7 mouse cellular contexts compared by ENCODE assay signal in the genomic region with DNA sequence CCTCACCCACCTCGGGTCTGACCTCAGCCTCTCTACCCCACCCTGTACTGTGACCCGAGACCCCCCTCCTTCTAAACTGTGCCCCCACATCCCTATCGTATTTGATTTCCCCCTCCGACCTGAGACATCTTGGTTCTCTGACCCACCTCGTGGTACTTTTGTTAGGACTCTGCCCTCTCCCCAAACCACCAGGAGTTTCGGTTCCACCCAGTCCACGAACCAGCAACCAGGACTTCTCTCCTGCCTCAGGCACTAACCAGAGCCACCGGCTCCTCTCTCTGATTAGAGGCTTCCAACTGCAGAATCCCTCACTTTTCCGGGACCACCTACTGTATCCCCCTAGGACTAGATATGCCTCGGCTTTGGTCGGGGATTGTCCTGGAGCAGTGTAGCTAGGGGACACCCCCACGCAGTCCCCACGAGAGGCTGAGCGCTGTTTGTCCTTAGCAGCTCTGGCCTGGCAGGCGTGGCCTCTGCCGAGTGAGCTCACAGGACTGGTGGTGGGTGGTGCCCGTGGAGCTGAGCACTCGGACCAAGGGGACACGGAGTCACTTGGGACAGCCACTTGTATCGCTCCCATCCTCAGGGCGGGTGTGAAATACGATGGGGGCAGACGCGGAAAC. TPM values are rescaled to one million over a fixed set of nuclear protein-coding genes. Genes with fewer than 3 reads are reported as not detected.
DNase-seq lines count a peak whose midpoint lies in the region; ATAC-seq and TF ChIP-seq lines count a peak whose summit lies in the region.

No protein-coding gene starts in this region.

- H3K4me3 ChIP-seq in ES-Bruce4 (ENCODE audit: low read depth, low read length), result peak overlapping the region; percentile 51
- H3K4me3 ChIP-seq in embryonic facial prominence, embryonic 10.5 days, result peak overlapping the region; percentile 40
- H3K4me3 ChIP-seq in hindbrain, embryonic 13.5 days, result peak overlapping the region; percentile 27
- peak overlapping the region; percentile 8; the same call in 1 of the 2 replicates for H3K4me3 ChIP-seq in lung, postnatal 0 days (ENCODE audit: low read depth, low read length)

- H3K36me3 ChIP-seq in ES-Bruce4 (ENCODE audit: control insufficient read depth, insufficient read depth, low read length, poor library complexity, severe bottlenecking), result no peaks in the 10 kb centered on the region
- H3K36me3 ChIP-seq in embryonic facial prominence, embryonic 10.5 days (replicated peaks), result peaks cover 16% of the 10 kb centered on the region
- peaks cover 11% of the 10 kb centered on the region for H3K36me3 ChIP-seq in hindbrain, embryonic 13.5 days
- H3K36me3 ChIP-seq in lung, postnatal 0 days (ENCODE audit: insufficient read depth, low read length), result no peaks in the 10 kb centered on the region

- H3K4me1 ChIP-seq in ES-Bruce4 (ENCODE audit: control insufficient read depth, insufficient read depth, low read length), result no peaks in the 10 kb centered on the region
- H3K4me1 ChIP-seq in embryonic facial prominence, embryonic 10.5 days, result peaks cover 58% of the 10 kb centered on the region
- H3K4me1 ChIP-seq in hindbrain, embryonic 13.5 days (replicated peaks), result peaks cover 47% of the 10 kb centered on the region
- H3K4me1 ChIP-seq in lung, postnatal 0 days (ENCODE audit: insufficient read depth, low read depth, low read length), result peaks cover 7% of the 10 kb centered on the region; the same call in 1 of the 2 replicates

- WGBS in embryonic facial prominence, embryonic 10.5 days, result 8% methylated on average over 24 of the region's 24 CpGs
- WGBS in hindbrain, embryonic 13.5 days, result 6% methylated on average over 24 of the region's 24 CpGs
- WGBS in lung, postnatal 0 days, result 7% methylated on average over 24 of the region's 24 CpGs

- H3K27ac ChIP-seq in ES-Bruce4 (ENCODE audit: insufficient read depth, low read length), result no peak overlapping the region
- no peak overlapping the region for H3K27ac ChIP-seq in embryonic facial prominence, embryonic 10.5 days (replicated peaks)
- H3K27ac ChIP-seq in hindbrain, embryonic 13.5 days, result no peak overlapping the region
- no peak overlapping the region for H3K27ac ChIP-seq in lung, postnatal 0 days (ENCODE audit: low read length)

- peak overlapping the region; percentile 48 for H3K4me2 ChIP-seq in hindbrain, embryonic 13.5 days
- peak overlapping the region; percentile 49 for H3K4me2 ChIP-seq in lung, postnatal 0 days (replicated peaks; ENCODE audit: low read depth, low read length)

- H3K27me3 ChIP-seq in ES-Bruce4 (ENCODE audit: control insufficient read depth, insufficient read depth, low read length, poor library complexity, severe bottlenecking), result 0 out of 2 replicates have a peak, but pooled peaks cover 2% of the 10 kb centered on the region
- H3K27me3 ChIP-seq in embryonic facial prominence, embryonic 10.5 days (replicated peaks; ENCODE audit: low read depth, poor library complexity, severe bottlenecking), result peaks cover 95% of the 10 kb centered on the region
- H3K27me3 ChIP-seq in hindbrain, embryonic 13.5 days, result peaks cover 81% of the 10 kb centered on the region
- peaks cover 65% of the 10 kb centered on the region for H3K27me3 ChIP-seq in lung, postnatal 0 days (replicated peaks; ENCODE audit: insufficient read depth, low read length)

- no peak for TF ChIP-seq EP300 in ES-Bruce4 (IDR thresholded peaks at IDR 0.05; ENCODE audit: insufficient read depth, low read depth, low read length)
- no peak for TF ChIP-seq EP300 in lung, postnatal 0 days (IDR thresholded peaks at IDR 0.05)

- H3K9me3 ChIP-seq in ES-Bruce4 (replicated peaks; ENCODE audit: control insufficient read depth, insufficient read depth, low read length, poor library complexity, severe bottlenecking), result no peaks in the 10 kb centered on the region
- no peaks in the 10 kb centered on the region for H3K9me3 ChIP-seq in embryonic facial prominence, embryonic 10.5 days
- no peaks in the 10 kb centered on the region for H3K9me3 ChIP-seq in hindbrain, embryonic 13.5 days
- H3K9me3 ChIP-seq in lung, postnatal 0 days (ENCODE audit: low read length), result no peaks in the 10 kb centered on the region

- ATAC-seq in hindbrain, embryonic 13.5 days (ENCODE audit: low FRiP score), result no peak
- peak; percentile 56 for ATAC-seq in lung, postnatal 0 days

- peak overlapping the region; percentile 13 for H3K9ac ChIP-seq in ES-Bruce4 (ENCODE audit: low read depth, poor library complexity, severe bottlenecking)
- H3K9ac ChIP-seq in hindbrain, embryonic 13.5 days, result peak overlapping the region; percentile 59
- H3K9ac ChIP-seq in lung, postnatal 0 days (replicated peaks; ENCODE audit: low read depth), result no peak overlapping the region

- TF ChIP-seq POLR2A in ES-Bruce4 (IDR thresholded peaks at IDR 0.05; ENCODE audit: insufficient read depth, low read length), result no peak

- no peak for TF ChIP-seq CTCF in ES-Bruce4 (IDR thresholded peaks at IDR 0.05; ENCODE audit: low read depth, low read length)
- TF ChIP-seq CTCF in lung, postnatal 0 days (IDR thresholded peaks at IDR 0.05), result no peak

- DNase-seq in embryonic facial prominence, embryonic 10.5 days (ENCODE audit: low spot score), result peak; percentile 40
- peak; percentile 38 for DNase-seq in lung, postnatal 0 days (ENCODE audit: low spot score)
- no peak for DNase-seq in layer of hippocampus, adult 11-12 months (ENCODE audit: low spot score)
- DNase-seq in frontal cortex, postnatal 25 days (ENCODE audit: low spot score in 2 of 2), result no peak
- no peak for DNase-seq in frontal cortex, postnatal 14 days (ENCODE audit: low spot score in 2 of 2)

RNA-seq across cellular contexts. Expression of a gene that starts 0.9 kb away (rescaled TPM):
- polyA plus RNA-seq in ES-Bruce4 (2011; ENCODE audit: insufficient read depth, insufficient read length, low read depth, missing spikeins), result 0.96 and 1.2 TPM in 2 replicates
- 0.39 and 0.54 TPM in 2 replicates for polyA plus RNA-seq in embryonic facial prominence, embryonic 10.5 days (2016; fragmentation: Nextera tagmentation; extraction: Ambion mirVana)
- 3.5 and 3.6 TPM in 2 replicates for polyA plus RNA-seq in hindbrain, embryonic 13.5 days (2015; fragmentation: Nextera tagmentation; extraction: Ambion mirVana)
- 0.17 and 0.36 TPM in 2 replicates for polyA plus RNA-seq in lung, postnatal 0 days (2015; fragmentation: Nextera tagmentation; extraction: Ambion mirVana)

RNA-seq across cellular contexts. Expression of a gene that starts 13.6 kb away (rescaled TPM):
- polyA plus RNA-seq in ES-Bruce4 (2011; ENCODE audit: insufficient read depth, insufficient read length, low read depth, missing spikeins), result not detected in 2 replicates
- 4.4 and 4.8 TPM in 2 replicates for polyA plus RNA-seq in embryonic facial prominence, embryonic 10.5 days (2016; fragmentation: Nextera tagmentation; extraction: Ambion mirVana)
- 3.4 and 4.5 TPM in 2 replicates for polyA plus RNA-seq in hindbrain, embryonic 13.5 days (2015; fragmentation: Nextera tagmentation; extraction: Ambion mirVana)
- 1.9 and 2.3 TPM in 2 replicates for polyA plus RNA-seq in lung, postnatal 0 days (2015; fragmentation: Nextera tagmentation; extraction: Ambion mirVana)

RNA-seq across cellular contexts. Expression of a gene that starts 14.0 kb away (rescaled TPM):
- 70.5 and 70.8 TPM in 2 replicates for polyA plus RNA-seq in ES-Bruce4 (2011; ENCODE audit: insufficient read depth, insufficient read length, low read depth, missing spikeins)
- 159 and 164 TPM in 2 replicates for polyA plus RNA-seq in embryonic facial prominence, embryonic 10.5 days (2016; fragmentation: Nextera tagmentation; extraction: Ambion mirVana)
- polyA plus RNA-seq in hindbrain, embryonic 13.5 days (2015; fragmentation: Nextera tagmentation; extraction: Ambion mirVana), result 187 and 198 TPM in 2 replicates
- 165 and 177 TPM in 2 replicates for polyA plus RNA-seq in lung, postnatal 0 days (2015; fragmentation: Nextera tagmentation; extraction: Ambion mirVana)

RNA-seq across cellular contexts. Expression of a gene that starts 14.2 kb away (rescaled TPM):
- 3.4 and 4.2 TPM in 2 replicates for polyA plus RNA-seq in ES-Bruce4 (2011; ENCODE audit: insufficient read depth, insufficient read length, low read depth, missing spikeins)
- 4.2 and 4.3 TPM in 2 replicates for polyA plus RNA-seq in embryonic facial prominence, embryonic 10.5 days (2016; fragmentation: Nextera tagmentation; extraction: Ambion mirVana)
- polyA plus RNA-seq in hindbrain, embryonic 13.5 days (2015; fragmentation: Nextera tagmentation; extraction: Ambion mirVana), result 12.3 and 12.8 TPM in 2 replicates
- polyA plus RNA-seq in lung, postnatal 0 days (2015; fragmentation: Nextera tagmentation; extraction: Ambion mirVana), result 2.1 and 3.4 TPM in 2 replicates

RNA-seq across cellular contexts. Expression of a gene that starts 56.1 kb away (rescaled TPM):
- 22.4 and 26.7 TPM in 2 replicates for polyA plus RNA-seq in ES-Bruce4 (2011; ENCODE audit: insufficient read depth, insufficient read length, low read depth, missing spikeins)
- 17.1 and 18.0 TPM in 2 replicates for polyA plus RNA-seq in embryonic facial prominence, embryonic 10.5 days (2016; fragmentation: Nextera tagmentation; extraction: Ambion mirVana)
- 62.9 and 69.2 TPM in 2 replicates for polyA plus RNA-seq in hindbrain, embryonic 13.5 days (2015; fragmentation: Nextera tagmentation; extraction: Ambion mirVana)
- 15.9 and 17.0 TPM in 2 replicates for polyA plus RNA-seq in lung, postnatal 0 days (2015; fragmentation: Nextera tagmentation; extraction: Ambion mirVana)

Comparison
In these comparisons a context has a peak if more than half of its experiments do, and no peak if none do; other contexts are left out.
1. DNase-seq: peak in embryonic facial prominence, embryonic 10.5 days (single experiment) and lung, postnatal 0 days (single experiment); none in layer of hippocampus, adult 11-12 months (single experiment), frontal cortex, postnatal 25 days (0 of 2) and frontal cortex, postnatal 14 days (0 of 2).
2. Peak in every context shown above with its lines, with median percentiles within 50 percentile points of each other: H3K4me3 ChIP-seq.